8 mouse cellular contexts compared by ENCODE assay signal in the genomic region with DNA sequence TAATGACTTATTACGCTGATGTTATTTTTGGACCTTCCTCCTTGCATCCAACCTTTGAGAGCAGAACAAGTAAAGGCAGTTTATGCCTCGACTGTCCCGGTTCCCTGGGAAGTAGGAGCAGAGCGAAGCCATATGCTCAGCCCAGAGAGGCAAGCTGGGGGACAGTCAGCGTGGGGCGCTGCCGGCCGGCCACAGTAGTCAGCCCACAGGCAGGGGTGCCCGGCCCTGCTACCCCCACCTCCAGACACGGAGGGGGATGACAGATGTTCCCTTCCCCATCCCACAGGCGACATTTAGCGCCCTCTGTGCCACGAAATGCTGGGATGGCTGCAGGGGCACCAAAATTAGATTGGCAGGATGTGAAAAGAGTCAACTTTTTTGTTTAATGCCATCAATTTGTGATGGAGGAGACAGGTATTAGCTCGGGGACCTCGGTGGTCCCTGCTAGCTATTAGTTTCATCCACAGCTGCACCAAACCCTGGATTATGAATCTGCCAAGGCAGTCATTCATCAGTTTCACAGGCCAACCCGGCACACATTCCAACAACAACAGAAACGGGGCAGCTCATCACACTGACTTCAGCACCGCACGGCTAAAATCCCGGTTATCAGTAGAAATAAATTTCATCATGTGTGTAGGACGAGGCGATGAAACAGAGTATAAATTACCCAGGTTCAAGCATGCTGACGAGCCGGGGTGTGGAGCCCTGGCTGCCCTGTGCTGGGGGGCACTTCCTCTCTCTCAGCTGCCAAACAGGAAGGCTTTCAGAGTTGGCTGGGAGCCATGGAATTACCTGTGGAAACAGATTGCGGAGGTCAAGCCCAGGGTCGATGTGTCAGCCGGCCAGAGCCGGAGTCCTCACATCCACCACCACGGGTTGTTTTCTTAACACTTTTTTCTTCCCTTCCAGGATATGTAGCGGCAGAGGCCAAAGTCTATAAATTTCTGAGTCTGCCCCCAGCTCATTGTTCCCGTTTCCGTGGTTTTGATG.
DNase-seq lines count a peak whose midpoint lies in the region; ATAC-seq lines count a peak whose summit lies in the region.

No protein-coding gene starts in this region.

- no peak overlapping the region for H3K4me3 ChIP-seq in hindbrain, embryonic 11.5 days (ENCODE audit: low read depth, low read length)
- no peak overlapping the region for H3K4me3 ChIP-seq in limb, embryonic 13.5 days
- no peak overlapping the region for H3K4me3 ChIP-seq in stomach, embryonic 14.5 days (ENCODE audit: low read depth, low read length)
- no peak overlapping the region for H3K4me3 ChIP-seq in forebrain, embryonic 14.5 days (ENCODE audit: low read depth, low read length)

- H3K27ac ChIP-seq in hindbrain, embryonic 11.5 days (ENCODE audit: low read depth, low read length): 0 out of 2 replicates have a peak overlapping the region, but pooled peaks have one; percentile 30
- peak overlapping the region; percentile 35 for H3K27ac ChIP-seq in limb, embryonic 13.5 days
- H3K27ac ChIP-seq in stomach, embryonic 14.5 days (ENCODE audit: low read length): no peak overlapping the region; the same call in 1 of the 2 replicates
- H3K27ac ChIP-seq in forebrain, embryonic 14.5 days (ENCODE audit: low read depth, low read length): no peak overlapping the region

- H3K9me3 ChIP-seq in hindbrain, embryonic 11.5 days (ENCODE audit: control insufficient read depth, low read length): no peaks in the 10 kb centered on the region
- no peaks in the 10 kb centered on the region for H3K9me3 ChIP-seq in limb, embryonic 13.5 days
- no peaks in the 10 kb centered on the region for H3K9me3 ChIP-seq in stomach, embryonic 14.5 days (ENCODE audit: control insufficient read depth, low read depth, low read length)
- no peaks in the 10 kb centered on the region for H3K9me3 ChIP-seq in forebrain, embryonic 14.5 days (replicated peaks; ENCODE audit: control insufficient read depth, low read length)

- no peak; the same call in 1 of the 2 replicates for ATAC-seq in hindbrain, embryonic 11.5 days (ENCODE audit: low FRiP score)
- ATAC-seq in limb, embryonic 13.5 days (ENCODE audit: low FRiP score, low read depth): no peak
- no peak for ATAC-seq in stomach, embryonic 14.5 days (ENCODE audit: insufficient number of reproducible peaks, insufficient read depth, low FRiP score, low read depth)
- ATAC-seq in forebrain, embryonic 14.5 days: no peak
- ATAC-seq in monocyte, adult 5-6 weeks (replicated peaks; ENCODE audit: insufficient number of reproducible peaks, low FRiP score, low TSS enrichment, poor library complexity, severe bottlenecking): no peak

- H3K9ac ChIP-seq in hindbrain, embryonic 11.5 days (ENCODE audit: low read depth, low read length): no peak overlapping the region
- no peak overlapping the region for H3K9ac ChIP-seq in limb, embryonic 13.5 days
- no peak overlapping the region for H3K9ac ChIP-seq in stomach, embryonic 14.5 days (replicated peaks; ENCODE audit: low read depth, low read length)
- no peak overlapping the region for H3K9ac ChIP-seq in forebrain, embryonic 14.5 days (ENCODE audit: low read length)

- DNase-seq in ovary, adult 18-20 months (ENCODE audit: low spot score): peak; percentile 15
- no peak for DNase-seq in ovary, postnatal 10 days (ENCODE audit: low spot score)
- DNase-seq in hindbrain, embryonic 11.5 days (ENCODE audit: low spot score): no peak
- no peak for DNase-seq in forebrain, embryonic 14.5 days (ENCODE audit: low spot score)
- DNase-seq in adipocyte (ENCODE audit: low spot score): no peak

- WGBS in hindbrain, embryonic 11.5 days: 59% methylated on average over 32 of the region's 32 CpGs
- WGBS in limb, embryonic 13.5 days: 28% methylated on average over 32 of the region's 32 CpGs
- 35% methylated on average over 32 of the region's 32 CpGs for WGBS in stomach, embryonic 14.5 days
- WGBS in forebrain, embryonic 14.5 days: 68% methylated on average over 32 of the region's 32 CpGs

- H3K36me3 ChIP-seq in hindbrain, embryonic 11.5 days (ENCODE audit: control insufficient read depth, insufficient read depth, low read length): no peaks in the 10 kb centered on the region
- no peaks in the 10 kb centered on the region for H3K36me3 ChIP-seq in limb, embryonic 13.5 days
- no peaks in the 10 kb centered on the region for H3K36me3 ChIP-seq in stomach, embryonic 14.5 days (ENCODE audit: control insufficient read depth, insufficient read depth, low read length)
- no peaks in the 10 kb centered on the region for H3K36me3 ChIP-seq in forebrain, embryonic 14.5 days (ENCODE audit: control insufficient read depth, insufficient read depth, low read length)

- peaks cover 4% of the 10 kb centered on the region; the same call in 1 of the 2 replicates for H3K4me1 ChIP-seq in hindbrain, embryonic 11.5 days (replicated peaks; ENCODE audit: control insufficient read depth, insufficient read depth, low read length)
- peaks cover 59% of the 10 kb centered on the region for H3K4me1 ChIP-seq in limb, embryonic 13.5 days
- H3K4me1 ChIP-seq in stomach, embryonic 14.5 days (ENCODE audit: control insufficient read depth, insufficient read depth, low read length): peaks cover 10% of the 10 kb centered on the region
- peaks cover 21% of the 10 kb centered on the region for H3K4me1 ChIP-seq in forebrain, embryonic 14.5 days (ENCODE audit: control insufficient read depth, insufficient read depth, low read length)

- H3K4me2 ChIP-seq in hindbrain, embryonic 11.5 days (replicated peaks; ENCODE audit: low read depth, low read length): no peak overlapping the region
- H3K4me2 ChIP-seq in limb, embryonic 13.5 days (replicated peaks): peak overlapping the region; percentile 50
- H3K4me2 ChIP-seq in stomach, embryonic 14.5 days (replicated peaks; ENCODE audit: low read depth, low read length): 0 out of 2 replicates have a peak overlapping the region, but pooled peaks have one; percentile 7
- no peak overlapping the region for H3K4me2 ChIP-seq in forebrain, embryonic 14.5 days (ENCODE audit: low read length)

- no peaks in the 10 kb centered on the region; the same call in 1 of the 2 replicates for H3K27me3 ChIP-seq in hindbrain, embryonic 11.5 days (ENCODE audit: control insufficient read depth, insufficient read depth, low read length)
- 0 out of 2 replicates have a peak, but pooled peaks cover 6% of the 10 kb centered on the region for H3K27me3 ChIP-seq in limb, embryonic 13.5 days
- H3K27me3 ChIP-seq in stomach, embryonic 14.5 days (ENCODE audit: control insufficient read depth, insufficient read depth, low read length): no peaks in the 10 kb centered on the region
- H3K27me3 ChIP-seq in forebrain, embryonic 14.5 days (replicated peaks; ENCODE audit: control insufficient read depth, insufficient read depth, low read length): peaks cover 23% of the 10 kb centered on the region

Comparison
In these comparisons a context has a peak if more than half of its experiments do, and no peak if none do; other contexts are left out.
1. H3K27ac ChIP-seq: peak in hindbrain, embryonic 11.5 days (single experiment) and limb, embryonic 13.5 days (single experiment); none in stomach, embryonic 14.5 days (single experiment) and forebrain, embryonic 14.5 days (single experiment).
2. H3K4me2 ChIP-seq: peak in limb, embryonic 13.5 days (single experiment) and stomach, embryonic 14.5 days (single experiment); none in hindbrain, embryonic 11.5 days (single experiment) and forebrain, embryonic 14.5 days (single experiment).